Comparison of ENCODE assay signal across 8 mouse cellular contexts in the genomic region with DNA sequence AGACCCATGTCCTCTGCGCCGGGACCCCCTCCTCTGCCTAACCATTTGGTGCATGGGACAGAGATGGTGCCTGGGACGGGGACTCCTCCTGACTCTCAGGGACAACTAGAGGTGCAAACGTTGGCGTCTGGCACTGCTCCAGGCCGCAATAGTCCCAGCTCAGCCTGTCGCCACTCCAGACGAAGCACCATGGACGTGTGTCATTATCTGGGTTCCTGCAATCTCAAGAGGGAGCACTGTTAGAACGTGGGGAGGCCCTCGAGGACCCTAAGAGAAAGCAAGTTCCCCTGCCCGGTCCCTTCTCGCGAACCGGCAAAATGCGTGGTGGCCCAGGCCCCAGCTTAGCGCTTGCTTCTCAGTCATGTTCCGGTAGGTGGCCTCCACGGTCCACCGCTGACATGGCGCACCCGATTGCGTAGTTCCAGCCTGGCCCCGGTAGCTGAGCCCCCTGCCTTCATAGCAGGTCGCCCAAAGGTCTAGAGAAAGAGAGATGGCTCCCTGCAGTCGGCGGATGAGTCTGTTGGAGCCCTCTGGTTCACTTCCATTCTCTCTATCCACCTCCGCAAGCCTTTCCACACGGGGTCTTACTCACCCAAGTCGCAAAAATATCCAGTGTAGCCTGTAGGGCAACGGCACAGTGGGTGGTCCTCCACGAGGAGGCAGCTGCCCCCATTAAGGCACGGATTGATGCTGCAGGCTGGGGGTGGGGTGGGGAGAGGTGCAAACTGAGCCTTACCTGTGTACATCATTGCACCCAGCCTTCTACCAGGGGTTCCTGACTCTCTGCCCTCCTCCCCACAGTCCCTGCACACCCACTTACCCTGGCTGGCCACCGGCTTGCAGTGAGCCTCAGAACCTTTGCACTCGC. TPM values are rescaled to one million over a fixed set of nuclear protein-coding genes. Genes with fewer than 3 reads are reported as not detected.
DNase-seq lines count a peak whose midpoint lies in the region; ATAC-seq and TF ChIP-seq lines count a peak whose summit lies in the region.

No protein-coding gene starts in this region.

- 14% methylated on average over 35 of the region's 35 CpGs for WGBS in forebrain, postnatal 0 days
- 9% methylated on average over 35 of the region's 35 CpGs for WGBS in lung, adult 2 months
- 16% methylated on average over 35 of the region's 35 CpGs for WGBS in neural tube, embryonic 15.5 days

- H3K4me1 ChIP-seq in forebrain, postnatal 0 days (ENCODE audit: insufficient read depth), result no peaks in the 10 kb centered on the region
- peaks cover 6% of the 10 kb centered on the region; the same call in 1 of the 2 replicates for H3K4me1 ChIP-seq in lung, adult 2 months (ENCODE audit: control insufficient read depth, insufficient read depth, low read length)
- H3K4me1 ChIP-seq in neural tube, embryonic 15.5 days, result peaks cover 24% of the 10 kb centered on the region

- H3K9ac ChIP-seq in forebrain, postnatal 0 days, result peak overlapping the region; percentile 28; the same call in 1 of the 2 replicates
- peak overlapping the region; percentile 32 for H3K9ac ChIP-seq in neural tube, embryonic 15.5 days (replicated peaks)

- TF ChIP-seq POLR2A in lung, adult 2 months (IDR thresholded peaks at IDR 0.05; ENCODE audit: borderline replicate concordance, extremely low read depth, low read depth, low read length), result no peak

- no peaks in the 10 kb centered on the region for H3K9me3 ChIP-seq in forebrain, postnatal 0 days (ENCODE audit: low read length)
- H3K9me3 ChIP-seq in neural tube, embryonic 15.5 days (replicated peaks), result no peaks in the 10 kb centered on the region

- peak; percentile 51 for DNase-seq in cerebellum, adult 11 months
- peak; percentile 75 for DNase-seq in forebrain, postnatal 0 days
- peak; percentile 51 for DNase-seq in layer of hippocampus, adult 9-10 months (ENCODE audit: low spot score)
- DNase-seq in lung, adult 2 months, result peak; percentile 60
- peak; percentile 84 for DNase-seq in thymus, postnatal 0 days (ENCODE audit: low spot score)

- peak; percentile 84 for ATAC-seq in CD4-positive, CD25-positive, alpha-beta regulatory T cell, adult 4 months
- peak; percentile 82 for ATAC-seq in forebrain, postnatal 0 days
- peak; percentile 62 to 73 for ATAC-seq in hematopoietic stem cell, adult 5-6 weeks (replicated peaks in 1 of 2; ENCODE audit: insufficient read depth in 1 of 2, low FRiP score in 2 of 2, low TSS enrichment in 1 of 2, low read depth in 1 of 2, poor library complexity in 2 of 2, severe bottlenecking in 2 of 2)
- peak; percentile 67; the same call in 1 of the 2 replicates for ATAC-seq in neural tube, embryonic 15.5 days (ENCODE audit: low FRiP score)

- peak overlapping the region; percentile 40 for H3K4me2 ChIP-seq in forebrain, postnatal 0 days (ENCODE audit: low read depth)
- H3K4me2 ChIP-seq in neural tube, embryonic 15.5 days, result peak overlapping the region; percentile 53

- peaks cover 27% of the 10 kb centered on the region for H3K27me3 ChIP-seq in forebrain, postnatal 0 days (ENCODE audit: insufficient read depth, low read length)
- H3K27me3 ChIP-seq in neural tube, embryonic 15.5 days (replicated peaks), result peaks cover 46% of the 10 kb centered on the region

- H3K4me3 ChIP-seq in forebrain, postnatal 0 days (ENCODE audit: low read depth, low read length), result peak overlapping the region; percentile 23
- H3K4me3 ChIP-seq in lung, adult 2 months (replicated peaks; ENCODE audit: extremely low read depth, low read depth, low read length), result peak overlapping the region; percentile 11
- H3K4me3 ChIP-seq in neural tube, embryonic 15.5 days (replicated peaks), result peak overlapping the region; percentile 29

- no peak overlapping the region for H3K27ac ChIP-seq in forebrain, postnatal 0 days (ENCODE audit: low read depth, low read length)
- no peak overlapping the region for H3K27ac ChIP-seq in neural tube, embryonic 15.5 days (replicated peaks)

- peak; percentile 82 for TF ChIP-seq CTCF in forebrain, postnatal 0 days (IDR thresholded peaks at IDR 0.05; ENCODE audit: low read depth)
- TF ChIP-seq CTCF in lung, adult 2 months (IDR thresholded peaks at IDR 0.05; ENCODE audit: insufficient read depth, low read length), result peak; percentile 80

- no peaks in the 10 kb centered on the region for H3K36me3 ChIP-seq in forebrain, postnatal 0 days (ENCODE audit: insufficient read depth)
- H3K36me3 ChIP-seq in neural tube, embryonic 15.5 days, result no peaks in the 10 kb centered on the region

RNA-seq across cellular contexts. Expression of gene F12, which starts 5.4 kb away (rescaled TPM):
- not detected for polyA plus RNA-seq in CD4-positive, CD25-positive, alpha-beta regulatory T cell, adult 4 months (2017; shearing (Covaris generic))
- total RNA-seq in forebrain, postnatal 0 days (2014; rRNA removed), result 0.15 TPM in 1 of 2 replicates, not detected in the other
- polyA plus RNA-seq in forebrain, postnatal 0 days (2015; fragmentation: Nextera tagmentation; extraction: Ambion mirVana), result 0.45 and 0.51 TPM in 2 replicates
- not detected in 2 replicates for total RNA-seq in hematopoietic stem cell, adult 5-6 weeks (2017)
- 0.19 and 0.36 TPM in 2 replicates for polyA plus RNA-seq in lung, adult 2 months (2012; rRNA removed)
- polyA plus RNA-seq in neural tube, embryonic 15.5 days (2015; fragmentation: Nextera tagmentation; extraction: Ambion mirVana), result 0.18 and 0.47 TPM in 2 replicates
- 0.12 TPM in 1 of 2 replicates, not detected in the other for polyA plus RNA-seq in thymus, postnatal 0 days (2015; fragmentation: Nextera tagmentation; extraction: Ambion mirVana)

RNA-seq across cellular contexts. Expression of gene Pfn3, which starts 6.1 kb away (rescaled TPM):
- polyA plus RNA-seq in CD4-positive, CD25-positive, alpha-beta regulatory T cell, adult 4 months (2017; shearing (Covaris generic)), result not detected
- not detected in 2 replicates for total RNA-seq in forebrain, postnatal 0 days (2014; rRNA removed)
- polyA plus RNA-seq in forebrain, postnatal 0 days (2015; fragmentation: Nextera tagmentation; extraction: Ambion mirVana), result 0.93 and 1.5 TPM in 2 replicates
- total RNA-seq in hematopoietic stem cell, adult 5-6 weeks (2017), result not detected in 2 replicates
- not detected in 2 replicates for polyA plus RNA-seq in lung, adult 2 months (2012; rRNA removed)
- 0.50 and 1.4 TPM in 2 replicates for polyA plus RNA-seq in neural tube, embryonic 15.5 days (2015; fragmentation: Nextera tagmentation; extraction: Ambion mirVana)
- not detected in 2 replicates for polyA plus RNA-seq in thymus, postnatal 0 days (2015; fragmentation: Nextera tagmentation; extraction: Ambion mirVana)

RNA-seq across cellular contexts. Expression of gene Slc34a1, which starts 23.2 kb away (rescaled TPM):
- not detected for polyA plus RNA-seq in CD4-positive, CD25-positive, alpha-beta regulatory T cell, adult 4 months (2017; shearing (Covaris generic))
- 0.95 TPM in 1 of 2 replicates, not detected in the other for total RNA-seq in forebrain, postnatal 0 days (2014; rRNA removed)
- polyA plus RNA-seq in forebrain, postnatal 0 days (2015; fragmentation: Nextera tagmentation; extraction: Ambion mirVana), result 0.29 TPM in 1 of 2 replicates, not detected in the other
- not detected in 2 replicates for total RNA-seq in hematopoietic stem cell, adult 5-6 weeks (2017)
- polyA plus RNA-seq in lung, adult 2 months (2012; rRNA removed), result 0.28 and 1.7 TPM in 2 replicates
- polyA plus RNA-seq in neural tube, embryonic 15.5 days (2015; fragmentation: Nextera tagmentation; extraction: Ambion mirVana), result 0.20 TPM in 1 of 2 replicates, not detected in the other
- 0.06 and 0.07 TPM in 2 replicates for polyA plus RNA-seq in thymus, postnatal 0 days (2015; fragmentation: Nextera tagmentation; extraction: Ambion mirVana)

RNA-seq across cellular contexts. Expression of gene Grk6, which starts 23.7 kb away (rescaled TPM):
- 10 to 100 TPM; 26.4 to 36.7 TPM for polyA plus RNA-seq in CD4-positive, CD25-positive, alpha-beta regulatory T cell, adult 4 months (2017; shearing (Covaris generic))
- total RNA-seq in forebrain, postnatal 0 days (2014; rRNA removed), result 79.5 and 88.2 TPM in 2 replicates
- polyA plus RNA-seq in forebrain, postnatal 0 days (2015; fragmentation: Nextera tagmentation; extraction: Ambion mirVana), result 38.5 and 40.8 TPM in 2 replicates
- 77.8 and 80.9 TPM in 2 replicates for total RNA-seq in hematopoietic stem cell, adult 5-6 weeks (2017)
- polyA plus RNA-seq in lung, adult 2 months (2012; rRNA removed), result 45.2 and 55.5 TPM in 2 replicates
- polyA plus RNA-seq in neural tube, embryonic 15.5 days (2015; fragmentation: Nextera tagmentation; extraction: Ambion mirVana), result 34.2 and 38.4 TPM in 2 replicates
- polyA plus RNA-seq in thymus, postnatal 0 days (2015; fragmentation: Nextera tagmentation; extraction: Ambion mirVana), result 76.9 and 87.8 TPM in 2 replicates

RNA-seq across cellular contexts. Expression of gene Prr7, which starts 42.9 kb away (rescaled TPM):
- polyA plus RNA-seq in CD4-positive, CD25-positive, alpha-beta regulatory T cell, adult 4 months (2017; shearing (Covaris generic)), result not detected
- 108 and 118 TPM in 2 replicates for total RNA-seq in forebrain, postnatal 0 days (2014; rRNA removed)
- polyA plus RNA-seq in forebrain, postnatal 0 days (2015; fragmentation: Nextera tagmentation; extraction: Ambion mirVana), result 7.8 and 8.7 TPM in 2 replicates
- 0.25 TPM in 1 of 2 replicates, not detected in the other for total RNA-seq in hematopoietic stem cell, adult 5-6 weeks (2017)
- polyA plus RNA-seq in lung, adult 2 months (2012; rRNA removed), result 5.6 and 9.6 TPM in 2 replicates
- 4.2 and 5.8 TPM in 2 replicates for polyA plus RNA-seq in neural tube, embryonic 15.5 days (2015; fragmentation: Nextera tagmentation; extraction: Ambion mirVana)
- polyA plus RNA-seq in thymus, postnatal 0 days (2015; fragmentation: Nextera tagmentation; extraction: Ambion mirVana), result 0.27 and 0.46 TPM in 2 replicates
